Mouse (Mus musculus): ENCODE data around the gene Kif19a.
A peak's percentile ranks its signal among the peaks of the same experiment; 100 is the strongest.

The Kif19a gene

DNA sequence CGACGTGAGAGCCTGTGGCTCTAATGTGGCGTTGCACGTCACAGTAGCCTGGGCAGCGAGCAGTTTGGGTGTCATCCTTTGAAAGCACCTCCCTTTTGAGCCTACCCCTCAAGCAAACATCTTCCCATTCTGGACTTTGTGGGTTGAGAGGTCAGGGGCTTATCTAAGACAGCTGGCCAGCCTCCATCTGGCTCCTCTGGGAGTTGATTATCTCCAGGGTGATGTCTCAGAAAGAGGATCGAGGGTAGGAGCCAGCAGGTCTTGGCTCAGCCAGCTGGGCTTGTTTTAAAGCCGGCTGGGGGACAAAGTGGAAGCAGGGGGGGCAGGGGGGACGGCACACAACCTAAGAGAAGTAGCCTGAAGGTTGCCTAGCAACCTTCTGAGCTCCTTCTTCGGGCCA lies 14.9 kb downstream of the Kif19a start:
- DNase-seq (ENCODE audit: low spot score in 2 of 2) = no peak

GRCm38 (mm10) chr11:114785892-114786291 lies 20.7 kb downstream of the Kif19a start:
- no peak for DNase-seq (ENCODE audit: low spot score in 2 of 2)

GRCm38 (mm10) chr11:114786326-114786725 lies 21.1 kb downstream of the Kif19a start:
- DNase-seq (ENCODE audit: low spot score in 2 of 2) = no peak

DNA sequence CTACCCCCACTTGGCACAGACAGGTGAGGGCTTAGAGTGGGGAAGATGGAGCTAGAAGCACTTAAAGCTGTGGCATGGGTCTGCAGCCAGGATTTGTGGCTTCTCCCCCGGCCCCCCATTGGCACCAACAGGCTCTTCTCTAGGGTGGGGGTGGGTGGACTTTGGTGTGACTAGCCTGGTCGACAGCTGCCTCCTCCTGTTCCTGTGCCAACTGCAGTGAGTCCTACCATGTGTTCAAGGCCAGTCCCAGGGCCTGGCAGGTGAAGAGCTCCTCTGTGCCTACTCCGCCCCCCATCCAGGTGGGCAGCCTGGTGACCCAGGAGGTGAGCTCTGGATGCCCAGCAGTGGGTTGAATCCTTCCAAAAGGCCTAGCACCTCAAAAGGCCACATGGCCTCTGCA lies 22.4 kb downstream of the Kif19a start:
- no peak for DNase-seq (ENCODE audit: low spot score in 2 of 2)

DNA sequence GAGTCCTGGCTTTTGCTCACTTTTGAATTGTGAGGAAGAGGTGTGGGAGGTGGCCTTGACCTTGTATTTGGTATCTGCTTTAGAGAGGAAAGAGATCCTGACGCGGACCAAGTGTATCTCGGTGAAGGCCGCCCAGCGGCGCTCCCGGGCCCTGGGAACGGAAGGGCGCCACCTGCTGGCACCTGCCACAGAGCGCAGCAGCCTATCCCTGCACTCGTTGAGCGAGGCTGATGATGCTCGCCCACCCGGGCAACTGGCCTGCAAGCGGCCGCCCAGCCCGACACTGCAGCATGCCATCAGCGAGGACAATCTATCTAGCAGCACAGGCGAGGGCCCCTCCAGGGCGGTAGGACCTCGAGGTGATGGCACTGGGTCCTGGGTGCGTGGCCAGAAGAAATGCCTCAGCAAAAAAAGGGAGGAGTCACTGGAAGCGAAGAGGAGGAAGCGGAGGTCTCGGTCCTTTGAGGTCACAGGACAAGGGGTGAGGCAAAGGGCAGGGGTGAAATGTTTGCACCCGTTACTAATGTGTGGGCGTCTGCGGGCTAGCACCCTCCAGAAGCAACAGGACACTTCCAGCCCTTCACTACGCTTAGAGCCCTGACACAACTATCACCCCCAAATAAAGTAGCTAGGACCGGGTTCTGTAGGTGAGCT lies 24.0 kb downstream of the Kif19a start:
- peak; percentile 71 to 87 for DNase-seq (ENCODE audit: low spot score in 2 of 2)

DNA sequence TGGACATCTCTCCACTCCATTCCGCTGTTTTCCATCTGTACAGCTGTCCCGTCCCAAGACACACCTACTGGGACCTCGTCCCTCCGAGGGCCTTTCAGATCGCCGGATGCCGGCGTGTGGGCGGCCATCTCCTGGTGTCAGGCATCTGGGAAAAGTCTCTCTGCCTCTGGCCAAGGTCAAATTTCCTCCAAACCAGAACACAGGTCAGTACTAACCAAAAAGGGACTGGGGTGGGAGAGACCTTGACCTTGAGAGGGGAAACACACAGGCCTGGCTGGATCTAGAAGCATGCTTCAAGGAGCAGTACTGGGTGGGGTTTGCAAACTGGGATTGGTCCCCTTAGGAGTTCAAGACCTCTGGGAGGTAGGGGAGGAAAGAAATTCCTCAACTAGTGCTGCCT lies 24.5 kb downstream of the Kif19a start:
- DNase-seq (ENCODE audit: low spot score in 2 of 2) = no peak

GRCm38 (mm10) chr11:114790171-114790570 lies 25.0 kb downstream of the Kif19a start:
- DNase-seq (ENCODE audit: low spot score in 2 of 2) = no peak

- no peak for DNase-seq (ENCODE audit: low spot score in 2 of 2)
These were observed 25.7 kb downstream of the Kif19a start for GRCm38 (mm10) chr11:114790841-114791240.

DNA sequence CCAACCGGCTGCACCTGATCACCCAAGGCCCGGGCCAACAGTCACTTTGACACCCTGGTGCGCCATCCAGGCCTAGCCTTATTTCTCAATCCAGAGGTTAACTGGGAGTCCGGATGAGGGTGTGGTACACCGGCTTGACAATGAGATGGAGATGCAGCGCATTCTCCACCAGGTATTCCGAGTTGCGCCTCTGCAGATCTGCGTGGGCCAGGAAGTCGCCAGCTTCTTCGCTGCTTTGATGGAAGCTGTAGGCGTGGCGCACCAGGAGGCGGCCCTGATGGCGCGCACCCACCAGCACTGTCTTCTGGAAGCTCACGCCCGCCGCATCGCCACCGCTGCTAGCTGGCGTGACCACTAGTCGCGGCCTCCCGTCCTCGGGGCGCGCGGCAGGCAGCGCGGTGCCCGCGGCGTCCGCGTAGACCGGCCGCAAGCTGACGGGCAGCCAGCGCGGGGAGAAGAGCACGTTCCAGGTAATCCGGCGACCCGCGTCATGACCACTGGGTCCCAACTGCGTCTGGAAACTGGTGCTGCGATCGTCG lies 26.2 kb downstream of the Kif19a start:
- DNase-seq (ENCODE audit: low spot score in 2 of 2) = no peak

DNA sequence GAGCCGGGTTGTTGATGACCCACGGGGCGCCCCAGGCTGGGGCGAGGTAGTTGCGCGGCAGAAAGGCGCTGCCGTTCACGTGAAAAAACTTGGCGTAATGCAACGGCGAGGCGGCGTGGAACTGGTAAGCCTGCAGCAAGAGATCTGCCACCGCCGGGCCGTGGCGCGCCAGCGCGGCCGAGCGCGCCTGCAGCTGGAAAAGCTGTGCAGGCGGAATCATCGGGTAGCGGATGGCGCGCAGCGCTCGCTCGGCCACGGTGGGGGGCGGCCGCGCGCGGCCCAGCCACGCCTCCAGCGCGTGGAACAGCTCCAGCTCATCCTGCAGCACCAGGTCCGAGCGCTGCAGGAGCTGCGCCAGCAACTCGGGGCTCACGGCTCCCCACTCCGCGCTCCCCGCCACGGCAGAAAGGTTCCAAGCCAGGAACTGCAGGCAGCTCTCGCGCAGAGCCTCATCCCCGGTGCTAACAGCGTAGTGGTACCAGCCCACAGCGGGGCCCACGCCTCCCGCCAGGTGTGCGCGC lies 26.8 kb downstream of the Kif19a start:
- DNase-seq (ENCODE audit: low spot score in 2 of 2) = no peak

DNA sequence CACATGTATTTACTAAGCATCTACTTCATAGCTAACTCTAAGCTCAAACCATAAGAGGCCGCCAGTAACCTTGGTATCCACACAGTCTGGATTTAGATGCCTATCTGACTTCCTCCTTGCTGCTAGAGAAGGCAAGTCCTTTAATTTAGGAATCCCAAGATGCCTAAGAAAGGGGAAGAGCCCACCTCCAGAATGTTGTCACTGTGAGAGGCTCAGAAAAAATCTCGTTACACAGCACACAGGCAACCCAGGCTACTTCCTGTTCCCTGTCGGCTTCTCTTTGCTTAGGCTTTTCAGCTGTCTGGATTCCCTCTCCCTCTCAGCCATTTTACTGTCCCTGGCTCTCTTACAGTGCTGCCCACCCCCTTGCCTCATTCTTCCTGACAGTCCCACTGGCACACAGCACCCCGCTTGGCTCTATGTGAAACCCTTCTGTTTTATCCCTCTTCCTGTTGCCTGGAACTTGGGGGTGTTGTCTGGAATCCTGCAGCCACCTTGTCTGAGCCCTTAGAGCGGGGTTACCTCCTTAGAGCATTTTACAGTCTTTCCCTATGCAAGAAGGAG lies 27.8 kb downstream of the Kif19a start:
- DNase-seq (ENCODE audit: low spot score in 2 of 2) = no peak

- DNase-seq (ENCODE audit: low spot score in 2 of 2) = no peak
These were observed 28.8 kb downstream of the Kif19a start for GRCm38 (mm10) chr11:114793868-114794545.

DNA sequence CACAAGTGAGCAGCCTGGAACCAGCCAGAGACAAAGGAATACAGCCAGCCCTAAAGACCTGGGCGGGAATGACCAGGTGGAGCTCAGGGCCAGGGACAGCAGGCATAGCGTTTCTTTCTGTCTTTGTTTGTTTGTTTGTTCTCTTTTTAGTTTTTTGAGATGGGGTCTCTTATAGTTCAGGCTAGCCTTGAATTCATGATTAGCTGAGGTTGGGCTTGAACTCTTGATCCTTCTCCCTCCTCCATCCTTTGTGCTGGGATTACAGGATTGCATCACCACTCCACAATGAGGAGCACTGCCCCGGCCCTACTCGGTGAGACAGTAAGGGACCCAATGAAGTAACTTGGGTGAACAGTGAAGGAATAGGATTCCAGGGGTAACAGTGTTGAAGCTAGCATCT lies 29.5 kb downstream of the Kif19a start:
- DNase-seq (ENCODE audit: low spot score in 2 of 2) = no peak

DNA sequence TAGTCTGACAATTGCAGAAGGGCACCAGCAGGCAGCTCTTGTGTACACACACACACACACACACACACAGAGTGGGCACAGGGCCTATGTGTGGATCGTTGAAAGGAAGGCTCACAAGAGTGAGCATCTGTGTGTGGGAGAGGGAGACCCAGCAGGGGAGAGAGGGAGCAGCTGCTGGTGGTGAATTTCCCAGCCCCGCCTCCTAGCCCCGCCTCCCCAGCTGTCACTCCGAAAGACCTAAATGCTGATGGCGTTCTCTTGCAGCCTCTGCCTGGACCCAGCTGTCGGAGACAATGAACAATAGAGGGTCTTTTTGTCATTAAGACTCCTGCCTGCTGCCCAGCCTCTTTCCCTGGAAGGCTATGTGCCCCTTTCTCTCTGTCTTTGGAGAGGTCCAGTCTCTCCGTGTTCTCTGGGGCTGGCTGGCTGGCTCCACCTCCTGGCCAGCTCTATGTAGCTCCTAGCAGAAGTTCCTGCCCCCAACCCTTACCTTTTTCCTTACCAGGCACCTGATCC lies 30.1 kb downstream of the Kif19a start:
- peak in 1 of 2 experiments; percentile 44 for DNase-seq (ENCODE audit: low spot score in 2 of 2)

DNA sequence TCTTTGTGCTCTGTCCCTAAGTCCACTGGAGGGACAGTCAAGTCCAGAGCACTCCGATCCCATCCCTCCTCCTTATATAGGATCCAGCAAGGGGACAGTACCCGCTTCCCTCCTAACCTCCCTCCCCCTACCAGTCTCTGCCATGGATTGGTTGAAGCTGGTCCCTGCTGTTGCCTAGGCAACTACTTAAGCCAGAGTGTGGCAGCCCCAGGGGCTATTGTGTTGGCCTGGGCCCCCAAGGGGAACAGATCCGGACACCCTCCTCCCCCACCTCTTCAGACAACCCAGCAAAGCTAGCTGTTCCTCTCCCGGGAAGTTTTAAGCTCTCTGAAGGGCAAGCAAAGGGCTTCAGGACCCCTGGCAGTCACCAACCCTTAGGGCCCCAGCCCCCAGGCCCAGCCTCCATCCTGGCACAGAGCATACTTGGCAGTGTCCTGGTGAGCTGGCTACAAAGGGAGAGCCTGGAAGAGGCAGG lies 30.7 kb downstream of the Kif19a start, which contains the start of gene Btbd17:
Btbd17 (minus strand) TSS at position 98 of the 475 bp plus-strand sequence.
- no peak for DNase-seq (ENCODE audit: low spot score in 2 of 2)

GRCm38 (mm10) chr11:114797176-114797575 lies 32.0 kb downstream of the Kif19a start:
- DNase-seq (ENCODE audit: low spot score in 2 of 2) = no peak

DNA sequence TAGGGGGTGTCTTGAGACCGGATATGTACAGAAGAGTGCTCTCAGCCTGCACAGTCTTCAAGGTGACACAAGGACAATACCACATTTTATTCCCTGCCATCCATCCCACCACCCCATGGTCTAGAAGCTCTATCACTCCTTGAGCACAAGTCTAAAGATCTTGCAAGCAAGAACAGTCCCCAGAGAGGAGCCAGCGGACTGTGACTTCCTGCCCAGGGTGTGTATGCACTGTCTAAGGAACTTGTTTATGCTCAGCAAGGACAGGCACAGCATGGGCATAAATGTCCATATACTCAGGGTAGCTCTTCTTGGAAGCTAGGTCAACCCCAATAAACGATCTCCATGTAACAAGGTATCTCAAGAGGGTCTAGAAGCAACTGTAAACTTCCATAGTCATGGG lies 32.8 kb downstream of the Kif19a start:
- DNase-seq (ENCODE audit: low spot score in 2 of 2) = no peak

GRCm38 (mm10) chr11:114798624-114799023 lies 33.4 kb downstream of the Kif19a start, which contains the start of gene Gpr142:
Gene Gpr142 (plus strand): TSS chr11:114798924.
- no peak for DNase-seq (ENCODE audit: low spot score in 2 of 2)

GRCm38 (mm10) chr11:114801906-114802305 lies 36.7 kb downstream of the Kif19a start:
- DNase-seq (ENCODE audit: low spot score in 2 of 2) = no peak

- no peak for DNase-seq (ENCODE audit: low spot score in 2 of 2)
These were observed 37.5 kb downstream of the Kif19a start for GRCm38 (mm10) chr11:114802540-114803267.

DNA sequence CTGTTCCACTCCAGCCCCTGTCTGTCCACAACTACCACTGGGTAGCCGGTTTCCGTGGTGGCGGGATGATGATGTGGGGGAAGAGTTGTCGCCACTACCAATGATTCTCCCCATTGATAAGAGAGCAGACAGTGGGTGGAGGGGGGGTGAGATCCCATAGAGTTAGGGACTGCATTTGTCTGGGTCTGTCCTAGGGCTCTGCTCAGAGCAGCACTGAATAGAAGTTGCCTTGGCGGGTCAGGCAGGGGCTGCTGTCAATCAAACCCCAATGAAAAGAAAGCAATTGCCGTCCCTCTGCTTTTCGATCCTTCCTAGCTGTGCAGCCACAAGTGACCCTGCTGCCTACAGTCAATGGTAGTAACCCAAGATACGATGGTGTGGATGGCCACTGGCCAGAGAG lies 38.8 kb downstream of the Kif19a start:
- no peak for DNase-seq (ENCODE audit: low spot score in 2 of 2)

GRCm38 (mm10) chr11:114807025-114807424 lies 41.8 kb downstream of the Kif19a start:
- DNase-seq (ENCODE audit: low spot score in 2 of 2) = no peak
